Comparison of ENCODE assay signal across 3 mouse cellular contexts in genomic region chr5:24309223-24309622, GRCm38 (mm10).
TF ChIP-seq lines count a peak whose summit lies in the region.

No protein-coding gene starts in this region.

TF ChIP-seq in CH12.LX, 34 proteins besides CTCF, POLR2A, EP300 and RAD21:
- TF ChIP-seq POLR2AphosphoS2 (IDR thresholded peaks at IDR 0.05; ENCODE audit: low read depth, low read length) (no peak), ZNF384 (IDR thresholded peaks at IDR 0.05; ENCODE audit: low read depth, low read length) (peak; percentile 62)
TF ChIP-seq in CH12.LX: peak in this region for 1.

TF ChIP-seq in ES-E14, 5 proteins besides CTCF, POLR2A, EP300 and RAD21 (continued from another document):
- no peak for TF ChIP-seq HCFC1 (IDR thresholded peaks at IDR 0.05; ENCODE audit: borderline replicate concordance, insufficient read depth, low read length)
- TF ChIP-seq ZC3H11A (IDR thresholded peaks at IDR 0.05; ENCODE audit: borderline replicate concordance, low read depth, low read length) = no peak
- TF ChIP-seq ZNF384 (IDR thresholded peaks at IDR 0.05; ENCODE audit: low read depth, low read length) = 0 out of 2 replicates have a peak, but pooled peaks have one; percentile 48

TF ChIP-seq in MEL, 35 proteins besides CTCF, POLR2A, EP300 and RAD21:
- TF ChIP-seq ZNF384 (IDR thresholded peaks at IDR 0.05; ENCODE audit: low read depth, low read length) (peak; percentile 59), NELFE (IDR thresholded peaks at IDR 0.05; ENCODE audit: low read depth, low read length) (no peak)
